Mouse (Mus musculus): Measurements from ENCODE around the gene Foxd4. TPM values are rescaled to one million over a fixed set of nuclear protein-coding genes. Genes with fewer than 3 reads are reported as not detected.

The Foxd4 gene
- not detected in 2 replicates for polyA plus RNA-seq (2015; fragmentation: Nextera tagmentation; extraction: Ambion mirVana)

DNA sequence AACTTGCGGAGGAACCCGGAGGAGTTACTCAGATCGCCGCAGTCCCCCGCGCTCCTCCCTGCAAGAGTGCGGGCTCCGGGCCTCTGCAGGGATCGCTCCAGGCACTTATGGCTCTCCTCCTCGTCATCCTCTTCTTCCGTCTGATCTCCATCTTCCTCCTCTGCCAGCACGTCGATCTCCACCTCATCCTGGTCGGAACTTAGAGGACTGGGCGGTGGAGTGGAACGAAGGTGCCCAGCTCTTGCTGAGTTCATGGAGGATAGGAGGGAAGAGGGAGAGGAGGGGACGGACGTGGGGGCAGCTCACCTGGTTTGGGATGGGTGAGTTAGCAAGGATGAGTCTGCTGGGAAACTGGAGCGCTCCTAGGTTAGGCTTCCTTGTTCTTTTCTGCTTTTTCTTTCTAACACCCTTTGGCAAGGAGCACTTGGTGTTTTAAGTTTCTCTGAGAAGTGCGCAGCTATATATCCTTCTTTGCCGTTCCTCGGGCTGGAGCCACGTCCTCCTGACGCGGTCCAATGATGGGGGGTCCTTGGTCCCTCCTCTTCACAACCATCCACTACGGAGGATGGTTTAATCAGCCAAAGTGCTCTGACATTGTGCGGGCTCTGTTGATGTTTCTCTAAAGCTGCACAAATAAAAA is at the start of gene Foxd4:
Gene Foxd4 (minus strand): TSS at position 617 of the 640 bp plus-strand sequence.
- Histone ChIP-seq H3K36me3 (no peaks in the 10 kb centered on the region), H3K27ac (no peak within 1 kb of the TSS), H3K4me1 (replicated peaks) (peaks cover 29% of the 10 kb centered on the region), H3K9me3 (replicated peaks) (no peaks in the 10 kb centered on the region), H3K27me3 (peaks cover 90% of the 10 kb centered on the region), H3K9ac (no peak within 1 kb of the TSS), H3K4me2 (peak within 1 kb of the TSS; percentile 82), H3K4me3 (peak within 1 kb of the TSS; percentile 47)
- no peak for ATAC-seq (replicated peaks; ENCODE audit: insufficient number of reproducible peaks, insufficient read depth, low FRiP score, low read depth)
- 2% methylated on average over 27 of the region's 27 CpGs for WGBS

DNA sequence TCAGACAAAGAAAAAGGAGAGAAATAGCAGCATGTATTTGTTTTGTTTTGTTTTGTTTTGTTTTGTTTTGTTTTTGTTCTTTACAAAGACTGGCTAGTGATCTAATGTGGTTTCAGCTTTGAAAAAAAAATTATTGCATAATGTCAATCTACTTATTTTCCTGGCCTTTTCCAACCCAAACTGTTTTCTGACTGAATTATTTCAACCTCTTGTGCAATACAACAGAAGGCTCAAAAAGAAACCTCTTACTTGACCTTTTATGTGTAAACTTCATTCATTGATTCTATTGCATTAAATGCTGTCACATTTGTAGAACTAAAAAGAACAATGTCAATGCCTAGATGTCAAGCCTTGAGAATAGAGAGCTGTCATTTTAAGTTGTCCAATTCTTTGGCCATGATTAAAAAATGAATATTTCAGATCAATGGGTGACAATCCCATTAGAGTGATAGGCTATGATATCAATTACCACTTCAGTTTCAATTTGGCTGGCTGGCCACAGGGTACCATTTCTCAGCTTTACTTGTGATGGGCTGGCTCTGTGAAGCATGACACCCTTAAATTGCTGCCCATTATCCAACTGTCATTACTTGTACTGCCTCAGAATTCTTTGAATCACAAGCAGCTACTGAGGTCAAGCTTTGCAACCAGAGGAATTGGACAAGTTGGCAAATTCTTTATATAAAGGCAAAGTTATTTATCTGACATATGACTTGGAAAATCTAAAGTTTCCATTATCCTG is 44.7 kb upstream of the Foxd4 start:
- no peaks in the 10 kb centered on the region for H3K4me1 ChIP-seq (replicated peaks)
- ATAC-seq (replicated peaks; ENCODE audit: insufficient number of reproducible peaks, insufficient read depth, low FRiP score, low read depth): no peak
- no peaks in the 10 kb centered on the region for H3K36me3 ChIP-seq
- no peak overlapping the region for H3K4me3 ChIP-seq
- H3K4me2 ChIP-seq: no peak overlapping the region
- H3K9ac ChIP-seq: no peak overlapping the region
- H3K27me3 ChIP-seq: no peaks in the 10 kb centered on the region
- H3K27ac ChIP-seq: no peak overlapping the region
- H3K9me3 ChIP-seq (replicated peaks): no peaks in the 10 kb centered on the region

DNA sequence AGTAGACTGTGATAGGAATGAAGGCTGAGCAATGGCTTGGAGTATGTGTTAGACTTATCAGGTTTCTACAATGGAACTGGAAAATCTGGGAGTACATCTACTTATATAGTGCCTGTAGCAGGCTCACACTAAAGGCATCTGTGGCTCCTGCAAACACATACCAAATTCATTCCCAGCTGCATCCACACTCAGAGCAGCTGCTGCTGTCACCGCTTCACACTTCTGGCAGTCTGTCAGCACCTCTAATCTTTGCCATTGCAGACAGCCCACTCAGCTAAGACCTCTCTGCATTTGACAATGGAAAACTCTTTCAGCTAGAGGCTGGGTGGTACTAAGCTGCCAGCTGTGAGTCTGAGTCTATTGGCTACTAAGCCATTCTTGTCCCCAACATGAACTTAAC is 36.1 kb upstream of the Foxd4 start:
- Histone ChIP-seq H3K9ac (no peak overlapping the region), H3K4me2 (no peak overlapping the region), H3K36me3 (no peaks in the 10 kb centered on the region), H3K27ac (peak overlapping the region; percentile 45; the same call in 1 of the 2 replicates), H3K9me3 (replicated peaks) (no peaks in the 10 kb centered on the region), H3K4me1 (replicated peaks) (0 out of 2 replicates have a peak, but pooled peaks cover 2% of the 10 kb centered on the region), H3K27me3 (no peaks in the 10 kb centered on the region), H3K4me3 (no peak overlapping the region)
- 30% methylated on average over 1 of the region's 1 CpGs for WGBS
- ATAC-seq (replicated peaks; ENCODE audit: insufficient number of reproducible peaks, insufficient read depth, low FRiP score, low read depth): peak; percentile 92

DNA sequence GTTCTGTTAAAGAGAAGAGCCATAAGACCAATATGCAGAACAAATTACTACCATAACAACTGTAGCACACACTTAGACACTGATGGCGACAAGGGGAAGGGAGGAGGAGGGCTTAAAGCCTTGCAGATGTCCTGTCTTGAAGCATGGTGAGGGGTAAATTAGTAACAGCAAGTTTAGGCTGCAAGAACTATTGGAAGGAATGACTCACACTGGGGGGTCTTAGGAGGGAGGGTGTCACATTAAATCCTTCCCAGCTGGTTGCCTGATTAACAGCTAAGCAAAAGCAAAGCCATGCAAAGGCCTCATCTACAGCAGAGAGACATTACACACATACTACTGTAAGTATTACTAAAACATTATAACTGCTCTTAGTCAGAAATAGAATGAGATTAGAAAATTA is 28.0 kb upstream of the Foxd4 start:
- no peak for ATAC-seq (replicated peaks; ENCODE audit: insufficient number of reproducible peaks, insufficient read depth, low FRiP score, low read depth)

DNA sequence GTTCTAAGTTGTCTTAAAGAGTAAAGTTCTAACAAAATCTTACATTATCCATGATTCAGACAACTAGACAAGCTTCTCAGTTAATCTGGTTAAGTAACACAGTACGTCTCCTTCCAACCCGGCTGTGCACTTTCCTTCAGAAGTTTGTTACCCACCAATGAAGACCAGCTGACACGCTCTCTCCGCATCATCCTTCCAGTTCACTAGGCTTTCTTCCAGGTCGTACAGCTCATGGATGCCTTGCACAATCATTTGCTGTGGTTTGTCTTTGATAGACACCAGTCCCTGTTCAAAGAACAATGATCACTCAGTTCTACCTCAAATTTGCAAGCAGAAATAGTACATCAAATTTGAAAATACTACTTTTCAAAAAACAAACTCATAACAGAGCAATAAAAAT is 19.9 kb upstream of the Foxd4 start:
- Histone ChIP-seq H3K9ac (no peak overlapping the region), H3K27ac (no peak overlapping the region), H3K4me3 (no peak overlapping the region), H3K9me3 (replicated peaks) (no peaks in the 10 kb centered on the region), H3K4me1 (replicated peaks) (no peaks in the 10 kb centered on the region), H3K4me2 (no peak overlapping the region), H3K27me3 (no peaks in the 10 kb centered on the region), H3K36me3 (peaks cover 22% of the 10 kb centered on the region; the same call in 1 of the 2 replicates)
- WGBS: 89% methylated on average over 5 of the region's 5 CpGs
- ATAC-seq (replicated peaks; ENCODE audit: insufficient number of reproducible peaks, insufficient read depth, low FRiP score, low read depth): no peak

More for the DNA sequence above, 28.0 kb upstream of the Foxd4 start:
- no peaks in the 10 kb centered on the region for H3K27me3 ChIP-seq
- H3K4me2 ChIP-seq: no peak overlapping the region
- 50% methylated on average over 1 of the region's 1 CpGs for WGBS
- H3K4me3 ChIP-seq: no peak overlapping the region
- H3K36me3 ChIP-seq: no peaks in the 10 kb centered on the region
- H3K4me1 ChIP-seq (replicated peaks): no peaks in the 10 kb centered on the region
- no peak overlapping the region for H3K27ac ChIP-seq
- no peaks in the 10 kb centered on the region for H3K9me3 ChIP-seq (replicated peaks)
- H3K9ac ChIP-seq: no peak overlapping the region

DNA sequence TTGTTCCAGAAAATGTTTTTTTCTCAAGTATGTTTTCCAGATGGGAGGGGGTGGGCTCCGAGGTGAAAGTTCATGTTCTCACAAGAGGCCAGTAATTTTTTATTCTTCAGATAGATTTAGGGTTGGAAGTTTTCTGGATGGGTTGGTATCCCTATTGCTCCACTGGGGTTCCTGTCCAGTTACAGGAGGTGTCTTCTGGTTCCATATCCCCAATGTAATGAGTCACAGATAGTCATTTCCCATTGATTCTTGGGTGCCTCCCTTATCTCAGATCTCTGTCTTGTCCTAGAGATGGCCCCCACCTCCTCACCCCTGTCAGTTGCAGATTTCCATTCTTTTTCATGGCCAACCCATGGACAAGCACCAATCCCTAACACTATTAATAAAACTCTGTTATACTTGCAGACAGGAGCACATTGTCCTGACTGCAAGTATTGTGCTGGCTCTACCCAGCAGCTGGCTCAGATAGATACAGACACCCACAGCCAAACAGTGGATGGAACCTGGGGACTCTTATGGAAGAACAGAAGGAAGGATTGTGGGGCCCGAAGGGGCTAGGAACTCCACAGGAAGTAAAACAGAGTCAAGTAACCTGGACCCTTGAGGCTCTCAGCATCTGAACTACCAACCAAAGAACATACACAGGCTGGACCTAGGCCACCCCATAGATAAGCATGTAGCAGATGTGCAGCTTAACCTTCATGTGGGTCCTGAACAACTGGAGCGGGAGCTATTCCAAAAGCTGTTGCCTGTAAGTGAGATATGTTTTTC is 7.6 kb upstream of the Foxd4 start:
- Histone ChIP-seq H3K27me3 (peaks cover 23% of the 10 kb centered on the region), H3K36me3 (no peaks in the 10 kb centered on the region), H3K4me1 (replicated peaks) (no peaks in the 10 kb centered on the region), H3K4me2 (no peak overlapping the region), H3K27ac (no peak overlapping the region), H3K9me3 (replicated peaks) (no peaks in the 10 kb centered on the region), H3K4me3 (no peak overlapping the region), H3K9ac (no peak overlapping the region)
- ATAC-seq (replicated peaks; ENCODE audit: insufficient number of reproducible peaks, insufficient read depth, low FRiP score, low read depth): no peak
- WGBS: 80% methylated on average over 3 of the region's 3 CpGs

DNA sequence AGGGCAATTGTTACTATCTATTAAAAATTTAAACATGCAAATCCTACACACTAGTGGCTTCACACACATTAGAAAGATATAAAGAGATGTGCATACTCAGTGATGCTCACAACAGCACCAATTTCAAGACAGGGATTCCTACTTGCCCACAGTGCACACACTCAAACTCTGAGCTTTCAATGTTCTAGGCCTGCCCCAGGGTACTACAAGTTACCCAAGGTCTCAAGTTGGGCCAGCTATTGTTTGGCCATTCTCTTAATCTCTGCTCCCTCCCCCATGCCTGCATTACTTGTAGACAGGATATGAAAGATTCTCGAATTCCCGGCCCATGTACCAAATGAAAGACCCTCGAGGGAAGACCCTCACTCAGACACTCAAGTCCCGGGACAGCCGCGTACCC is 6.7 kb upstream of the Foxd4 start:
- H3K36me3 ChIP-seq: no peaks in the 10 kb centered on the region
- no peaks in the 10 kb centered on the region for H3K9me3 ChIP-seq (replicated peaks)
- H3K4me2 ChIP-seq: no peak overlapping the region
- H3K27me3 ChIP-seq: peaks cover 33% of the 10 kb centered on the region
- H3K4me3 ChIP-seq: no peak overlapping the region
- H3K4me1 ChIP-seq (replicated peaks): no peaks in the 10 kb centered on the region
- no peak for ATAC-seq (replicated peaks; ENCODE audit: insufficient number of reproducible peaks, insufficient read depth, low FRiP score, low read depth)
- no peak overlapping the region for H3K27ac ChIP-seq
- H3K9ac ChIP-seq: no peak overlapping the region
- WGBS: 89% methylated on average over 6 of the region's 6 CpGs

DNA sequence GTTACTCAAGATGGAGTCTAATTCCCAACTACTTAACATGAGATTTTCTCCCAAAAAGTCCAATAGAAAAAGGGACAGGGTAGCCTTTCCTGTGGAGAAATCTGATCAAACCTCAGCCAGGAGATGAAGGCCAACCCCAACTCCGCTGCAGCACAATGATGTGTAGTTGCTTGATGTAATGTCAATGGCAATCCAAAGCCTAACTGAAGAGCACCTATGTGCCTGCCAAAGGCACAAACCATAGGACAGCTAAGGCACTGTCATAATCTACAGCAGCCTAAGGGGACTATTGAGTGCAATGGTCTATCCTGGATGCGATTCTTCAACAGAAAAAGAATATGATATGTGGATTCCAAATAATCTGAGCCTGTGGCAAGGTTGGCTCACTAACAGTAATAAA is 1.8 kb upstream of the Foxd4 start:
- no peak for ATAC-seq (replicated peaks; ENCODE audit: insufficient number of reproducible peaks, insufficient read depth, low FRiP score, low read depth)

DNA sequence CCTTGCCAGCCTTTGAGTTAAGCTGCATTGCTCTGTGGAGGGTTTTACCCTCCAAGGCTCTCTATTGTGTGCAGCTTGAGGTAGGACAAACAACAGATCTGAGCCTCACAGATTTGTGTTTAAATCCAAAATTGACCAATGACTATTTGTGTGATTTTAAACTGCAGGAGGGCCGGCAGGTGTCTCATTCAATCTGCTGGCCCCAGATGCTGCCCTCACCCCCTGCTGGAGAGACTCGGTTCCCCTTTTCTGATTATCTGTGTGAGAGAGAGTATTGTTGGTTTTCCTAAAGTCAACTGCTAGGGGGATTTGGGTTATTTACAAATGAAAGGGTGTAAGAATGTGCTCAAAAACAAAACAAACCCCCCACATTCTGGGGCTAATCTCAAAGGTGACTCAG is 1.3 kb upstream of the Foxd4 start:
- no peak for ATAC-seq (replicated peaks; ENCODE audit: insufficient number of reproducible peaks, insufficient read depth, low FRiP score, low read depth)
- Histone ChIP-seq H3K36me3 (no peaks in the 10 kb centered on the region), H3K9ac (no peak overlapping the region), H3K27me3 (peaks cover 81% of the 10 kb centered on the region), H3K4me1 (replicated peaks) (peaks cover 26% of the 10 kb centered on the region), H3K9me3 (replicated peaks) (no peaks in the 10 kb centered on the region), H3K4me2 (no peak overlapping the region), H3K27ac (no peak overlapping the region), H3K4me3 (no peak overlapping the region)
- WGBS: 3% methylated on average over 2 of the region's 2 CpGs

More for the DNA sequence above, 1.8 kb upstream of the Foxd4 start:
- Histone ChIP-seq H3K4me2 (no peak overlapping the region), H3K4me1 (replicated peaks) (peaks cover 21% of the 10 kb centered on the region), H3K27me3 (peaks cover 76% of the 10 kb centered on the region), H3K4me3 (no peak overlapping the region), H3K27ac (no peak overlapping the region), H3K9ac (no peak overlapping the region), H3K36me3 (no peaks in the 10 kb centered on the region), H3K9me3 (replicated peaks) (no peaks in the 10 kb centered on the region)
- 42% methylated on average over 2 of the region's 2 CpGs for WGBS

DNA sequence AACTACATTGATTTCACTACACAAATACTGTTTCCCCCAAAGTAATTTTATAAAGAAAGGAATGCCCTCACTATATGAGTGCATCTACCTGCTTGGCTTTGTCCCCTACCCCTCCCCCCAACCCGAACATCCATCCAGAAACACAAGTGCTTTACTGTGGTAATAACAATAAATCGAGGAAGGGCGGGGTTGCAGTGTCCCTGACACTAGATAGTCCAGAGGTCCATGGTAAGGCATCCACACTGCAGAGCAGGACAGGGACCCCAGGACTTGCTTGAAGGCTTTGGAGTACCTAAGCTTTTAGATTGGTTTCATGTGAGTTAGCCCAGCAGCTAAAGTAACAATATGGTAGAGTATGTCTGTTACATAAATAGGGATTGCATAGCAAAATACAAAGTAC is 669 bp upstream of the Foxd4 start:
- Histone ChIP-seq H3K27me3 (peaks cover 87% of the 10 kb centered on the region), H3K9me3 (replicated peaks) (no peaks in the 10 kb centered on the region), H3K4me2 (no peak overlapping the region), H3K36me3 (no peaks in the 10 kb centered on the region), H3K4me3 (no peak overlapping the region), H3K27ac (no peak overlapping the region), H3K4me1 (replicated peaks) (peaks cover 29% of the 10 kb centered on the region), H3K9ac (no peak overlapping the region)
- no peak for ATAC-seq (replicated peaks; ENCODE audit: insufficient number of reproducible peaks, insufficient read depth, low FRiP score, low read depth)
- WGBS: 11% methylated on average over 3 of the region's 3 CpGs

Data from heart, embryonic 15.5 days (tissue).